Comparison of ENCODE assay signal across 27 mouse cellular contexts in the genomic region with DNA sequence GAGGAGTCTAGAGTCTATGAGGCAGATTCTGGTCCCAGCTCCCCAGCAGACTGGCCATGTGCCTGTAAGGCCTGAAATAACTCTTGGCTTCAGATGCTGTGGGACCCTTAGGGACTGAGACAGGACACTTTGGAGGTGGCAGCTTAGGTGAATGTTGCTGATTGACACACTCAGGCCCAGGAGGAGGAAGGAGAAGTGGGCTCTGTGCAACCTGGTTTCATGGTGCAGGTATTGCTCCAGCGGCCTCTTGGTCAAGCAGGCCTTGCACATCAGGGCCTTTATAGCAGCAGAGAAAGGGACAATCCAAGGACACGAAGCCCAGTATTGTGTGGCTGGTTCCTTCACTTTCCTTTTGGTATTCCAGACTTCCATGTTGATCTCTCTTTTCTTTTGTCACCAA. TPM values are rescaled to one million over a fixed set of nuclear protein-coding genes. Genes with fewer than 3 reads are reported as not detected.
"Had no signal": no experiment of that assay in that cellular context is flagged by ENCODE, and none has a peak within 500 bp of the region (broad histone marks: within the 10 kb centered on the region; RNA-seq: fewer than 3 reads in every experiment).

No protein-coding gene starts in this region.

- H3K4me3 ChIP-seq: limb, embryonic 12.5 days; limb, embryonic 15.5 days; liver, embryonic 13.5 days; lung, embryonic 15.5 days; midbrain, embryonic 10.5 days; midbrain, embryonic 13.5 days; neural tube, embryonic 12.5 days; neural tube, embryonic 15.5 days; stomach, embryonic 15.5 days had no signal

- H3K4me1 ChIP-seq: limb, embryonic 12.5 days; liver, embryonic 13.5 days; midbrain, embryonic 13.5 days; neural tube, embryonic 12.5 days had no signal

- H3K36me3 ChIP-seq: limb, embryonic 12.5 days; limb, embryonic 15.5 days; liver, embryonic 13.5 days; lung, embryonic 15.5 days; midbrain, embryonic 10.5 days; midbrain, embryonic 13.5 days; neural tube, embryonic 12.5 days; neural tube, embryonic 15.5 days; stomach, embryonic 15.5 days had no signal

- H3K4me2 ChIP-seq: limb, embryonic 12.5 days; limb, embryonic 15.5 days; liver, embryonic 13.5 days; lung, embryonic 15.5 days; midbrain, embryonic 13.5 days; neural tube, embryonic 12.5 days; neural tube, embryonic 15.5 days; stomach, embryonic 15.5 days had no signal

- H3K27ac ChIP-seq: limb, embryonic 12.5 days; limb, embryonic 15.5 days; liver, embryonic 13.5 days; lung, embryonic 15.5 days; midbrain, embryonic 10.5 days; midbrain, embryonic 13.5 days; neural tube, embryonic 12.5 days; neural tube, embryonic 15.5 days; stomach, embryonic 15.5 days had no signal

- H3K27me3 ChIP-seq: limb, embryonic 12.5 days; limb, embryonic 15.5 days; liver, embryonic 13.5 days; lung, embryonic 15.5 days; midbrain, embryonic 13.5 days; neural tube, embryonic 12.5 days; neural tube, embryonic 15.5 days; stomach, embryonic 15.5 days had no signal

- DNase-seq: kidney, adult 18-20 months; kidney, adult 9 months; kidney, postnatal 14 days; kidney, postnatal 4 days; left cerebral cortex, postnatal 4 days; liver, embryonic 13.5 days; lung, adult 18-20 months; lung, postnatal 10 days; lung, postnatal 36 days; retina, postnatal 1 day; thymus, postnatal 25 days had no signal

- H3K9ac ChIP-seq: limb, embryonic 12.5 days; limb, embryonic 15.5 days; liver, embryonic 13.5 days; lung, embryonic 15.5 days; midbrain, embryonic 13.5 days; neural tube, embryonic 12.5 days; neural tube, embryonic 15.5 days; stomach, embryonic 15.5 days had no signal

- ATAC-seq: inflammation-experienced regulatory T-cells, adult 6 months; intestine, embryonic 16.5 days; midbrain, embryonic 13.5 days; midbrain, embryonic 16.5 days had no signal

- H3K9me3 ChIP-seq: limb, embryonic 12.5 days; limb, embryonic 15.5 days; liver, embryonic 13.5 days; lung, embryonic 15.5 days; midbrain, embryonic 10.5 days; midbrain, embryonic 13.5 days; neural tube, embryonic 12.5 days; neural tube, embryonic 15.5 days; stomach, embryonic 15.5 days had no signal

RNA-seq across cellular contexts. Expression of gene Camp, which starts 4.9 kb away (rescaled TPM):
- total RNA-seq: layer of hippocampus, adult 18-20 months; layer of hippocampus, postnatal 14 days; left cerebral cortex, adult 8-10 months; left cerebral cortex, postnatal 14 days; left cerebral cortex, postnatal 4 days had no signal
- polyA plus RNA-seq: small intestine, adult 2 months had no signal

RNA-seq across cellular contexts. Expression of gene Spink8, which starts 42.3 kb away (rescaled TPM):
- total RNA-seq: left cerebral cortex, postnatal 4 days had no signal
- polyA plus RNA-seq: inflammation-experienced regulatory T-cells, adult 6 months; limb, embryonic 12.5 days; liver, embryonic 13.5 days; lung, embryonic 15.5 days; midbrain, embryonic 10.5 days; neural tube, embryonic 12.5 days; small intestine, adult 2 months had no signal
